Mouse (Mus musculus): ENCODE results near the gene Stard3.

Gene Stard3

GRCm38 (mm10) chr11:98412797-98413301 is 54.7 kb downstream of the Stard3 start:
- in situ Hi-C loops (cut with MboI; ENCODE audit: low pct_unique_long_range_greater_than_20kb in 1 of 2, low sequenced_read_pairs in 2 of 2, unreplicated experiment in 1 of 2), result no loop called here

GRCm38 (mm10) chr11:98413731-98414130 is 55.6 kb downstream of the Stard3 start:
- in situ Hi-C loops (cut with MboI; ENCODE audit: low pct_unique_long_range_greater_than_20kb in 1 of 2, low sequenced_read_pairs in 2 of 2, unreplicated experiment in 1 of 2), result no loop called here

- in situ Hi-C loops (cut with MboI; ENCODE audit: low pct_unique_long_range_greater_than_20kb in 1 of 2, low sequenced_read_pairs in 2 of 2, unreplicated experiment in 1 of 2), result no loop called here
Measured at GRCm38 (mm10) chr11:98414162-98414561, 56.0 kb downstream of the Stard3 start.

GRCm38 (mm10) chr11:98417074-98417473 is 58.9 kb downstream of the Stard3 start:
- in situ Hi-C loops (cut with MboI; ENCODE audit: low pct_unique_long_range_greater_than_20kb in 1 of 2, low sequenced_read_pairs in 2 of 2, unreplicated experiment in 1 of 2), result no loop called here

- in situ Hi-C loops (cut with MboI; ENCODE audit: low pct_unique_long_range_greater_than_20kb in 1 of 2, low sequenced_read_pairs in 2 of 2, unreplicated experiment in 1 of 2), result no loop called here
Measured at GRCm38 (mm10) chr11:98418273-98418672, 60.1 kb downstream of the Stard3 start.

- in situ Hi-C loops (cut with MboI; ENCODE audit: low pct_unique_long_range_greater_than_20kb in 1 of 2, low sequenced_read_pairs in 2 of 2, unreplicated experiment in 1 of 2), result no loop called here
Measured at GRCm38 (mm10) chr11:98418939-98419547, 60.9 kb downstream of the Stard3 start.

GRCm38 (mm10) chr11:98426592-98426991 is 68.4 kb downstream of the Stard3 start:
- in situ Hi-C loops (cut with MboI; ENCODE audit: low pct_unique_long_range_greater_than_20kb in 1 of 2, low sequenced_read_pairs in 2 of 2, unreplicated experiment in 1 of 2), result no loop called here

- in situ Hi-C loops (cut with MboI; ENCODE audit: low pct_unique_long_range_greater_than_20kb in 1 of 2, low sequenced_read_pairs in 2 of 2, unreplicated experiment in 1 of 2), result no loop called here
Measured at GRCm38 (mm10) chr11:98428436-98428835, 70.3 kb downstream of the Stard3 start.
